Mouse (Mus musculus) urinary bladder, postnatal 10 days (tissue): ENCODE results near the gene Baiap2l2.

ENCODE experiments used
- DNase-seq: peaks from one replicate; pipeline ENCODE4 v3.0.0; 2022; ENCODE audit warnings: low spot score

The Baiap2l2 gene

DNA sequence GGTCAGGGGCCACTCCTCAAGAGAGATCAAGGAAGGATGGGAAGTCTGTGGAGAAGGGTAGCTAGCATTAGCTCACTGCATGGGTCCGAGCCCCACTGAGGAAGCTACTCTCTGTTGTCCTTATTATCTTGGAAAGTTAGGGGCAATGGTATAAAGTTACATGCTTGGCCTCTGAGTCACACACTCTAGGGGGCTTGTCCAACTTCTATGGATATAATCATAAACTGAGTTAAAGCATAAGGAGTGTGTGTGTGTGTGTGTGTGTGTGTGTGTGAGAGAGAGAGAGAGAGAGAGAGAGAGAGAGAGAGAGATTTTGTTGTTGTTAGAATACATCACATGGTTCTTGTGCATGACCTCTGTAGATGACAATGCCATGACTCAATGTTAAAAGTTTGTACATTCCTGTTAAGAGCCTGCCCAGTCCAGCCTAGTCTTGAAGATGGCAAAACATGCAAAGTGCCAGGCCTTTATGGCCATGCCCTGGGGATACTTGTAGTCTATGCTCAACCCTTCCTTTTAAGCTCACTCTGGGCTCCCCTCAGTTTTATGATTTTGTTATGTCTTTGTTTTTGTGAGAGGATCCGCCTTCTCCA is 14.3 kb upstream of the Baiap2l2 start:
- DNase-seq, result no peak

DNA sequence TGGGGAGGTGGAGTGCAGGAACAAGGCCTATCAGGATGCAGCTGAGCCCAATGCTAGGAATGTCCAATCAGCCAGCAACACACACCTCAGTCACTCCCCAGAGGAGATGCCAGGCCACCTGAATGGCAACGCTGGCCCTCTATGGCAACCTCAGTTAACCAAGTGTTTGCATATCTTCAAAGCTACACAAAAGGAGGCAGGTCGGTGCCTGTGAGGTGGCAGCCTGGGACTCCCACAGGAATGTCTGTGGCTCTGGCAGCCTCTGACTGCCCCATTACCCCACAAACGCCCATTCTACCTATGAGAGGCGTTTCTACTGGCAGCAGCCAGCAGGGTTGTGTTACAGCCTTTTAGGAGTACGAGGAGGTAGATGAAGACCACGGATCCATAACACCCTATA is 13.2 kb upstream of the Baiap2l2 start:
- no peak for DNase-seq

DNA sequence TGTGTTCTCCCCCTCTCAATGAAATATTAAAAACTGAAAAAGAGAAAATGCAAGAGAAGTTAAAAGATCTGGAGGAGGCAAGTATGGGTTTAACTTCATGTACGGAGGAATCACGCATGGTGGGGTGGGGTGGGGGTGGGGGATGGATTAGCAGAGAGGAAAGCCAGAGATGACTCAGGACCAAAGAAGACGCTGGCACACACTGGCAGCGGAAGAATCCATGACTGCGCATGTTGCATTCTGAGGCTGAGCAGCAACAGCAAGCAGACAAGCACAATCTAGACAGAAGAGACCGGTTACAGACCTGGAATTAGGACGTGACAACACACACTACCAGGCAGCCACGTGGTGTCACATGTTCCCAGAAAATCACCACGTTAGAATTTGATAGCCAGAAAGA is 7.4 kb upstream of the Baiap2l2 start:
- DNase-seq, result no peak

DNA sequence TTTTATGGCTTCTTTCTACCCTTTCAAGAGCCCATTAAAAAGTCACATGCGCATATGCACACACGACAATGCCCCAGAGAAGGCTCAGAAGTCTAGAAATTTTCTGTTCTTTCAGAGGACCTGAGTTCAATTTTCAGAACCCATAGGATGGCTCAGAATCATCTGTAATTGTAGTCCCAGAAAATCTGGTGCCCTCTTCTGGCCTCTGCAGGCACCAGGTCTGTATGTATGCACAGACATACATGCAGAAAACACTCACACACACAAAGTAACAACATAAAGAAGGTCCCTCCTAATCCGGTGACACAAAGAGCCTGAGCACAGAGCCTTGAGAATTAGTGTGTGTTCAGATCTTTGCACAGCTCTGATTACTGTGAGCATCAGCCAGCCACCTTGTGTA is 5.0 kb upstream of the Baiap2l2 start:
- no peak for DNase-seq

DNA sequence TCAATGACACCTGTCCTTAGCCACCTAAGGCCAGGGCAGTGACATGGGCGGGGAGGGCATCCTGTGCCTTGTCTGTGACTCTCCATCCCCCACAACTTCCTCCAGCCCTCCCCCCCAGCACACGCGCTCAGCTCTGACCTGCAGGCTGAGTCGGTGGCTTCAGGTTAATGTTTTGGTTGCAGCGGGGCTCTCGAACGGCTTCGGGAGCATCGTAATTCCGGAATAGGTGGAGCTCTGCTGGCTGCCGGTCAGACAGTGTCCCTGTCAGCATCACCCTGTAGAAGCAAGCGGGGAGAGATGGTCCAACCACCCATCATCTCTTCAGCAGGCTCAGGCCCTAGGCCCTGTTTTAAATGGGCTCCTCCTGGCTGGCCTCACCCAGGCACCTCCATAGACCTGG is 4.1 kb upstream of the Baiap2l2 start:
- no peak for DNase-seq

DNA sequence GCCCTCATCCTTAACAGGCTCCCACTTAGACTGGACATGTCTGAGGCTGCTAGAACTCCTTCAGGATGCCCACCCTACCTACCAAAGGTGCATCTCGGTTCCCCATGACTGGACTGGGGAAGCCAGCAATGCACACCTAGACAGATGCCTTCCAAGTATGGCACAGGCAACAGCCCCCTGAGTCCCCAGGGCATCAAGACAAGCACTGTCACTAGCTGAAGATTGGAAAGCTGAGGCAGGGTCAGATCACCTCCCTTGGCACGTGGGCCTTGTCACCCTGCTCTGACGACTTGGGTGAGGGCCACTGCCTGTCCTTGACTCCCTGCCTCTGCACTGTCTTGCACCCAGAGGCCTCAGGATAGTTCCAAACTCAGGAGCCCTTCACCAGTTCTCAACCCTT is 3.0 kb upstream of the Baiap2l2 start:
- DNase-seq, result no peak

DNA sequence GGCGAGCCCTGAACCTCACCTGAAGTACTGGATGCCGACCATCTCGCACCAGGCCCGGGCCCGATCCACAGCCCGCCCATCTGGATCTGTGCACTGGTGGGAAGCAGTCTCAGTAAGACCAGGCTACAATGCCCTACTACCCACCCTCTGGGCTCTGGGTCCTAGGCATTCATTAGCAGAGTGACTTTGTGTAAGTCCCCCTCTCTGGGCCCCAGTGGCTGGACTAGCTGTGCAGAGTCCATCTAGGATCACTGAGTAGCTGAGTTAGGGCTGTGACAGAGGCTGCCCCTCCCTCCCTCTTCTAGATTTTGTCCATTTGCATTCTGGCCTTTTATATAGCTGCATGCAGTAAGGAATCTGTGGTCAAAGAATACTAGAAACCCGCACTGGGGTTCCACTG is 1.8 kb upstream of the Baiap2l2 start:
- DNase-seq, result no peak

DNA sequence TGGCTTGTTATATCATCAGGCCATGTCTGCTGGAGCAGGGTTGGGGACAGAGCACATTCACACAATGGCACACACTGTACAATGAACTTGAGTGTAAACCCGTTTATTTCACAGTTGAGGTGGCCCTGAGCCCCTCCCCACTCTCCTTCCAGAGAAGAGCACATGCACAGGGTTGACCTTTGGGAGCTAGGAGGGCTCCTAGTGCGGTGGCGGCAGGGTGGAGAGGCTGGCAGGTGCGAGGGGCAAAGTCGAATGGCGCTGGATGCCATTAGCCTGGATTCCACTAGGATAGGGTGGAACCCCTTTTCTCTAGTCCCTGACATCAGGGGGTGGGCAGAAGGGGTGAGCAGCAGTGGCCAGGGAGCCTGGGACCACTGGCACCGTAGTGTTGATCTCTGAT is 804 bp upstream of the Baiap2l2 start:
- no peak for DNase-seq

DNA sequence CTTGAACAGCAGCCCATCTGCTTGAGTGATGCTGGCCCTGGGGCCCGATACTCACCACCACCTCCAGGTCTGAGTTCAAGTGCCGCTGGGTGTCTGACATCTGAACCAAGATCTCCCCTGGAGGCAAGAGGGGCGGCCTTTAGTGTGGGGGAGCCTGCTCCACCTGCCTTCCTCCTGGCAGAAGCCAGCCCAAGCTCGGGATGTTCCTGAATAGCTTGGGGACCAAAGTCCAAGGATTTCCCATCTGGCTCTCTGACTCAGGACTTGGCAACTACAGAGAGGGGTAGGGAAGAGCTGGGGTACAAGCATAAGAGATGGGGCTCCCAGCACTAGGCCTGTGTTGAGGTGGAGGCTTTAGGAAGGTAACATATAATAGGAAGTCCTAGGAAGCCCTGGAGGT is 2.0 kb downstream of the Baiap2l2 start:
- DNase-seq, result no peak

DNA sequence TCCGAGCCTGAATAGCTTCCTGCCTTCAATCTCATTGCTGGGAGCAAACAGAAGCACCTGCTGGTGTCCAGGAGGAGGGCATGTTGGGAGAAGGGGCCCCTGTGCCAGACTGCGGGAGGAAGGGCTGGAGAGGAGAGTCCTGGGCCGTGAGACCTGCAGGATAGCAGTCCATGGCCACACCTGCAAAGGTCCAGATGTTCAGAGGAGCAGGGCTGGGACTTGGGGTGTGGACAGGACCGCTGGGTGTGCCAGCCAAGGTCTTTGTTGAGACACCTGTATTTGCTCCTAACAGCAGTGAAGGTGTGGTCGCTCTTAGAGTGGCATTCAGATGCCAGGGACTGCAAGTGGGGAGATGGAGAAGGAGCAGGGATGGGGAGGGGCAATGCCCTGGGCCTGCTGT is 2.9 kb downstream of the Baiap2l2 start:
- DNase-seq, result no peak

DNA sequence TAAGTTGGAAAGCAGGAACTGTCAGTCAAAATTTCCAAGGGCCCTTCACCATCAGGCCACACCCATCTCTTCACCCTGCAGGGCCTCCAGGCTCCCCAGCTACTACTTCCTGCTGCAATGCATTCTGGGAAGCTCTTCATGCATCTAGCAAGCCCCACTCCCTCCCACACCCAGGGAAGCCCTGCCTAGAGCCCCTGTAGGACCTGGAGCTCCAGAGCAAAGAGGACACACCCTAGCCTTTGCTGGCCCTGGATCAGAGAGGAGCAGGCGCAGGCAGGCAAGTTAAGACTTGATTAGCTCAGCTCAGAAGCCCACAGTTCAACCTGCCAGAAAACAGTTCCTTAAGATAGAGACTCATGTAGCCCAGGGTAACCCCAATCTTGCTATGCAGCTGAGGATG is 3.9 kb downstream of the Baiap2l2 start:
- no peak for DNase-seq

DNA sequence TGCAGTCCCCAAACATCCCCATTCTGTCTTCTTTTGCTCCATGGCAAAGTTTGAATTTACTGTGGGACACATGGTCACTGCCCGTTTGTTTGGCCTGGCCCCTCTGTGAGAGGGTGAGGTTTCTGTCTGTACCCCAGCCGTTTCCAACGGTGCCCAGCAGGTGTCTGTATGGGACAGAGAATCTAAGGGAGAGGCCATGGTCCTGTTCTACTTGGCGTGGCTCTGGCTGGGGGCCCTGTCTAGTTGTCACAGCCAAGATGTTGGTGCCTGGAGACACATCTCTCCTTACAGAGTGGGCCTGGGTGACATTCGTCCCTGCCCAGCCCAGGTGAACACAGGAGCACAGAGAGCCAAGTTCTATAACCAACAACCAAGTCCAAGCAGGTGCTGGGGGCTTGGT is 4.5 kb downstream of the Baiap2l2 start:
- no peak for DNase-seq

DNA sequence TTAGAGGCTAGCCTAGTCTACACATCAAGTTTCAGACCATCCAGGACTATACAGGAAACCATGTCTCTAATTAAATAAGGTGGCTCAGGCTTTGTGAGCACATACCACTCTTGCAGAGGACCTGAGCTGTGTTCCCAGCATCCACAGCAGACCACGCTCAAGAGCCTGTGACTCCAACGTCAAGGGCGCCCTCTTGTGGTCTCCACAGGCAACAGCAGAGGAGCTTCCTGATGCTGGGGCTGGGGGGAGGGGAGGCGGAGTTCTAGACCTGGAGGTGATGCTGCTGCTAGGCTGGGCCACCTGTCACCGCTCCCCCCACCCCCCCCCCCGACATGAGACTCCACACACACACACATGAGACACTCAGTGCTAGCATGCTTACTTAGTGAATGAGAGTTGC is 5.1 kb downstream of the Baiap2l2 start:
- DNase-seq, result no peak

DNA sequence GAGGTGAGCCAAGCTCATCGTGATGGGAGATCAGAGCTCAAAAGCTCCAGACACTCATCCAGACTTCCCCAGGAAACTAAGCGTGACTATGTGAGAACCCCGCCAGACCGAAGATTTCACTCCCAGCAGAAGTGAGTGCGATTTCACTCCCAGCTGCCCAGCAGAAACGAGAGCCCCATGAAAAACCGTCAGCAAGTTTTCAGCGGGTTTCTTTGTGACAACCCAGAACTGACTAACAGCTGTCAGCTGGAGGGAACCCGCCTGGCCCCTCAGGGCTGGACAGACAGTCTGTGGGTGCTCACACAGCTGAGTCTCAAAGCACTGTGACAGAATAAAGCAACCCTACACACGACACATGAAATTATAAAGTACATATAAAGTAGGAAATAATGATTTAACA is 7.6 kb downstream of the Baiap2l2 start:
- DNase-seq, result no peak

DNA sequence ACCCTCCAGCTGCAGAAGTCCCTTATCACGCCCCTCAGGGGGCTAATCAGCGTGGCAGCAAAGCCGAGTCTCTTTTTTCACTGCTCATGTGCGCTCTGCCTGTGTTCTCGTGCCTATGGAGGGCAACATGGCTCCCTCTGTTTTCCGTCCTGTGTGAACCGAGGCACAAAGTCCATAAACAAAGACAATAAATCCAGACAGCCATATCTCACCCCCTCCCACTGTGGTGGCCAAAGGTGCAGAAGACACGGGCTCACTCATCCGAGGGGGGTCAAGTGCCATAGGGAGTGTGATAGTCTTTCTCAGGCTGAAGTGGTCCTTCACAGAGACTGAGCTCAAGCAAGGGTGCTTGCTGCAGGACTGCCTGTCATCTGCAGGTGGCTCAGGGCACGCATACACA is 12.3 kb downstream of the Baiap2l2 start:
- DNase-seq, result no peak

DNA sequence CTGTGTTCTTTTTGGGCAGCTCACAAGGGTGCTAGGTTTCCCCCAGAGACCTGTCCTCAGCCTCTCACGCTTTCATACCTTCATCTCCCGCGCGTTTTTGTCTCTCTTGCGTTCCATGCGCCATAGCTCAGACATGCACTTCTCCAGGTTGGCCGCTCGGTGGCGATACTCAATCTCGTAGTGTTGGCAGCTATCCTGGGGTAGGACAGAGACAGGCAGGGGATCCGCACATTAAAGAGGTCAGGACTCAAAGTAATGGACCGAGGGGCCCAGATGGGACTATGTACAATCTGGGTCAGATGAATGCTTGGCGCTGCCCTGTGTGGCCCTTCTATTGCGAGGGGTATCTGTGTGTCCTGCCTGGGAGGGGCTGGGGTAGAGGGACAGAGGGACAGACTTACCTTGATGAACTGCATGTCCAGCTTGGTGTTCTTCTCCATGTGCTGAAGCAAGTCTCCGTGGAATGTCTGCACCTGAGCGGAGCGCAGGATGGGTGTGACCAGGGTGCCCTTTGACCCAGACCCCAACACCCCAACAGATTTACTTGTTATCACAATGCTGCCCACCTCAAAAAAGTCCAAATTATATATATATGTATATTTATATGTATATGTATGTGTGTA is 14.1 kb downstream of the Baiap2l2 start:
- no peak for DNase-seq

DNA sequence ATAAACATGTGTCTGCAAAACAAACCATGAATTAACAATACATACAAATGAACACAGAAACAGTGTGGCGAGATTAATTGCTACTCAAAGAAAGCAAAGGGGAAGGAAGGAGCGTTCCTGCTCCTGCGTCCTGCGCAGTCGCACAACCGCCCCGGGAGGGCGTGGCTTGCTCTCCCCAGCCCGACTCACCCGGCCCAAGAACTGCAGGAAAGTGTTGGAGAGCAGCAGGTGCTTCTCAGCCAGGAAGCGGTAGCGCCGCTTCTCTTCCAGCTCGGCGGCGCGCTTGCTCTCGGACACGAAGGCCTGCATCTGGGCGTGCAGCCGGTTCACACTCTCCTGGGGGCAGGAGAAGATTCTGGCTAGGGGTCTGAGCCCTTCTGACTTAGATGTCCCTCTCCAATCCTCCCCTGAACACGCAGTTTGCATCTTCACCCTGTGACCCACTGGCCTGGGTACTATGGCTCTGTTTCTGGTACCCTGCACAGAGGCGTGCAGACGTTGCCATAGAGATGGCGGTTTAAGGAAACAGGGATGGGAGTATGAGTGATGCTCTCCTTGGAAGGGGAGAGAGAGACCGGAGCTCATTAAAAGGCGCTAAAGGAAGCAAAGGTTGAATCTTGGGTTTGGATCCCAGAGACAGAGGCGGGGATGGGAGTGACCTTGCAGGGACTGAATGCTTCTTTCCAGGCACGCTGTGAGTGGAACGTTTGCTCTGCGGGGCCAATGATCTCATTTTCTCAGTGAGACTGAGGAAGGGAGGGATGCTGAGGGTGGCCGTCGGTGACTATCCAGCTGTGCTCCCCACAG is 14.8 kb downstream of the Baiap2l2 start:
- no peak for DNase-seq

DNA sequence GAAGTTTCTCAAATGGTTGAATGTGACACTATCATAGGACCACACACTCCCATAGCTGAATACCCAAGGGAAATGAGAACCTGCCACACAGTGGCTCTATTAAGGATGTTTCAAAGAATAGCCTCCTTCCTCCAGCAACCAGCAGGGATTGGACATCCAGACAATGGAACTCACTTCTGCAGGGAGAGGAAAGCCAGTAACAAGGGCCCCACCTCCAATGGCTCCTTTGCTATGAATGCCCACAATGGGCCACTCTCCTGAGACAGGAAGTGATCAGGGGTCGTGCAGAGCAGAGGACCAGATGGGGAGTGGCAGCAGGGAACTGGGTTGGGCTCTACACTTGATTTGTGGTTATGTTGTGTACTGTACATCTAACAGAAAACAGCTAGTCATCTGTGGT is 16.8 kb downstream of the Baiap2l2 start:
- no peak for DNase-seq

DNA sequence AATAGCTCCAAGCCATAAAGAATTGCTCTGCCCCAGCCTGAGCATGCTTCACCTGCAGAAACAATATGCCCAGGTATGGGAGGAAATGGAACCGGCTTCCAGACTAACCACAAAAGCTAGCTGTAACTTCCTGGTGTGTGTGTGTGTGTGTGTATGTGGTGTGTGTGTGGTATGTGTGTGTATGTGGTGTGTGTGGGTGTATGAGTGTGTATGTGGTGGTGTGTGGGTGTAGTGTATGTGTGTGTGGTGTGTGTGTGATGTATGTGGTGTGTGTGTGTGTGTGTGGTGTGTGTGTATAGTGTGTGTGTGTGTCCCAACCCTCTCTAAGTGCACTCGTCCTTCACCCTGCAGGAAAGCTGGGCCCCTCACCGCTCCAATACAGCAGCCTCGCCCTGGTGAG is 20.0 kb downstream of the Baiap2l2 start:
- no peak for DNase-seq

DNA sequence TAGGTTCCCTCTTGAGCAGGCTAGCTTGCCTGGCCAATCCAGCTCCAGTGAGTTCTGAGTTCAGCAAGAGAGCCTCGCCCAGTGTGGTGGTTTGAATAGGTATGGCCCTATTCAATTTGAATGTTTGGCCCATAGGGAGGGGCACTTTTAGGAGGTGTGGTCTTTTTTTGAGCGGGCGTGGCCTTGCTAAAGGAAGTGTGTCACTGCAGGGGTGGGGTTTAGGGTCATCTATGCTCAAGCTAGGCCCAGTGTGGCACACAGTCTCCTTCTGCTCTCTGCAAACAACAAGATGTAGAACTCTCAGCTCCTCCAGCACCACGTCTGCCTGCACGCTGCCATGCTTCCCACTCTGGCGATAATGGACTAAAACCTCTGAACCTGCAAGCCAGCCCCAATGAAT is 21.6 kb downstream of the Baiap2l2 start:
- no peak for DNase-seq

DNA sequence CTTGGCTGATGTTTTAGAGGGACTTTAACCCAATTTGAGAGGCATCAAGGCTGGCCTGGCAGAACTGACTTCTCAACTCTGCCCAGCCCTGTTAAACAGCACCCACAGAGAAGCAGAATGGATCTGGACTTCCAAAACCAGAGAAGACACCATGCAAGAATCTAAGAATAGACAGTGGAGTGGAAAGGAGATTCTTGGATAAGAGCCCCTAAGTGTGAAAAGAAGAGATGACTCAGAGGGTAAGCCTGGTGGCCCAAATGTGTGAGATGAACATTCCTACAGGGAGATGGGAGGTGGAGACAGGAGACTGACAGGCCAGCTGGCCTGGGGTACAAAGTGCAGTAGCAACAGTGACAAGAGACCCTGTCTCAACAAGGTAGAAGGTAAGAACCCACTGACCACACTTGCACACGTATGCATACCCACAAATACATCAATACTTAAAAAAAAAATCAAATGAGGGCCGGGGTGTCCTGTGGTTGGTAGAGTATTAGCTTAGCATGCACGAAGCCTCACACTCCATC is 22.5 kb downstream of the Baiap2l2 start:
- DNase-seq, result no peak

DNA sequence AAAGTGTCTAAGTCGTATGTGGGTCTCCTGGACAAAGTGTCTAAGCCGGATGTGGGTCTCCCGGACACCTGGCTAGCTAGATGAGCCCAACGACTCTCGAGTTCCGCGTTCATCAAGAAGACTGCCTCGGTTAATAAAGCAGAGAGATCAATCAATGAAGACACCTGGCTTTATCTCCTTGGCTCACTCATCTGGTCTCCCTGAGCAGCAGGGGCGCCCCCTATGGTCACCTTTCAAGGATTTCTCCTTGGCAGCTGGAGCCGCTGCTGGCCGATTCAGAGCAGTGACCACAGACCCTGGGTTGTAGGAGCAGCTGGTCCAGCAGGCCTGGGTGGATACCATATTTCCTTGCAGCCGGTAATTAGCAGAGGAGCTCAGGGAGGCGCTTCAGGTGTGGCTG is 23.0 kb downstream of the Baiap2l2 start:
- DNase-seq, result no peak

DNA sequence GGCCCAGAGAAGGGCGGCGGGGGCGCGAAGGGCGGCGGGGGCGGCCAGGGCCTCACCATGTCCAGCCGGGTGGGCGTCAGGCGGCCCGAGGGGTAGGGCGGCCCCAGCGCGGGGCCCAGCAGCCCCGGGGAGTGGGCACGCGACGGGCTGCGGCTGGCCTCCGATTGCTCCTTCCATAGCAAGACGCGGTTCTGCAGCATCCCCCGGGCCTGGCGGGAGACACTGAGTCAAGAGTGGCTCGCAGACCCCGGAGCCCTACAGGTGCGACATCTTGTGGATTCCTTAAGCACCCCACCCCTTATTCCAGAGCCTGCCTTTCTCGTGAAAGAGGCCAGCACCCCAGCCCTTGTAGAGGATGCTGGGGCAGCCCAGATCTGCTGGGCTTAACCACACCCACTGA is 23.6 kb downstream of the Baiap2l2 start:
- no peak for DNase-seq
